Mouse (Mus musculus) ES-E14 (cell line): ENCODE results near the gene Grid1.

Source experiments
- CHD2 ChIP-seq: IDR thresholded peaks from 2 replicates; pipeline ENCODE4 v1.6.1; 2014; ENCODE audit warnings: mild to moderate bottlenecking, low read depth, low read length, inconsistent platforms
- ZNF384 ChIP-seq: IDR thresholded peaks from 2 replicates; pipeline ENCODE4 v1.6.1; 2012; ENCODE audit warnings: low read depth, low read length, inconsistent platforms

- no peak for TF ChIP-seq CHD2
- no peak for TF ChIP-seq ZNF384
Observed at GRCm38 (mm10) chr14:35519402-35519801, 699.5 kb downstream of the Grid1 start.
